Mouse (Mus musculus) heart, adult 2 months (tissue): ENCODE data around the gene Macrod1.

ENCODE experiments used
- CTCF ChIP-seq: fragments of 200-600 bp; IDR thresholded peaks from 2 replicates; pipeline ENCODE4 v1.8.1; 2022; ENCODE audit warnings: antibody characterized with exemption, mild to moderate bottlenecking, moderate library complexity
- POLR2A ChIP-seq: fragments of 200-500 bp; IDR thresholded peaks from 2 replicates; pipeline ENCODE4 v1.6.1; 2011; ENCODE audit warnings: mild to moderate bottlenecking, low read depth, low read length, control low read depth; ENCODE audit not compliant: insufficient read depth

GRCm38 (mm10) chr19:7197445-7197844 is 140.8 kb downstream of the Macrod1 start:
- no peak for TF ChIP-seq POLR2A
- no peak for TF ChIP-seq CTCF
